Mouse (Mus musculus) forebrain, embryonic 14.5 days (tissue): ENCODE data around the gene Serpina16. TPM values are rescaled to one million over a fixed set of nuclear protein-coding genes. Genes with fewer than 3 reads are reported as not detected.
"Not testable (repeated sequence)": the region's sequence is repeated elsewhere in the genome, so short reads cannot be mapped to it uniquely, and the experiment has no call there.

Source experiments
- ATAC-seq: fragments of 200-750 bp; cut with Nextera tagmentation; 2 replicates; pipeline ENCODE4 v1.8.0; 2017; ENCODE audit warnings: mild to moderate bottlenecking, moderate library complexity
- DNase-seq: peaks from one replicate; pipeline ENCODE4 v3.0.0-alpha.2; 2015; ENCODE audit warnings: low spot score
- H3K27ac ChIP-seq: fragments of 300-500 bp; sonication (generic); 2 replicates; pipeline ENCODE4 v1.5.1; 2014; ENCODE audit warnings: low read depth, mild to moderate bottlenecking, control low read depth, low read length, moderate library complexity
- H3K27me3 ChIP-seq: fragments of 300-500 bp; sonication (generic); replicated peaks from 2 replicates; pipeline ENCODE4 v1.6.1; 2014; ENCODE audit warnings: low read length, control low read depth, mixed read lengths; ENCODE audit not compliant: control insufficient read depth, insufficient read depth
- H3K36me3 ChIP-seq: fragments of 300-500 bp; sonication (generic); 2 replicates; pipeline ENCODE4 v1.6.1; 2014; ENCODE audit warnings: low read length, control low read depth; ENCODE audit not compliant: control insufficient read depth, insufficient read depth
- H3K4me1 ChIP-seq: fragments of 300-500 bp; sonication (generic); 2 replicates; pipeline ENCODE4 v1.6.1; 2014; ENCODE audit warnings: antibody characterized with exemption, low read length, control low read depth; ENCODE audit not compliant: control insufficient read depth, insufficient read depth
- H3K4me2 ChIP-seq: fragments of 300-500 bp; sonication (generic); 2 replicates; pipeline ENCODE4 v1.6.1; 2014; ENCODE audit warnings: mild to moderate bottlenecking, control low read depth, low read length
- H3K4me3 ChIP-seq: fragments of 300-500 bp; sonication (generic); 2 replicates; pipeline ENCODE4 v1.5.1; 2014; ENCODE audit warnings: low read depth, low read length, control low read depth
- H3K9ac ChIP-seq: fragments of 300-500 bp; sonication (generic); 2 replicates; pipeline ENCODE4 v1.6.1; 2014; ENCODE audit warnings: mild to moderate bottlenecking, low read length, control low read depth, moderate library complexity
- H3K9me3 ChIP-seq: fragments of 300-500 bp; sonication (generic); replicated peaks from 2 replicates; pipeline ENCODE4 v1.6.1; 2016; ENCODE audit warnings: low read length, control low read depth, mixed read lengths; ENCODE audit not compliant: control insufficient read depth
- WGBS: fragments of 180-500 bp; shearing (Covaris S2); extraction: QIAGEN DNeasy Blood & Tissue Kit; methylation state at CpG from one replicate; pipeline ENCODE4 v1.1.7; 2014; 5-methylcytosine and 5-hydroxymethylcytosine counted together
- polyA plus RNA-seq: library from polyadenylated mRNA; unstranded; fragments of >200 nt; fragmentation: Nextera tagmentation; extraction: Ambion mirVana; gene quantifications from 2 replicates; pipeline ENCODE4 v1.2.1, GENCODE M21; 2014

Serpina16 gene
- polyA plus RNA-seq, 1 experiment from 2014 or later = not detected

DNA sequence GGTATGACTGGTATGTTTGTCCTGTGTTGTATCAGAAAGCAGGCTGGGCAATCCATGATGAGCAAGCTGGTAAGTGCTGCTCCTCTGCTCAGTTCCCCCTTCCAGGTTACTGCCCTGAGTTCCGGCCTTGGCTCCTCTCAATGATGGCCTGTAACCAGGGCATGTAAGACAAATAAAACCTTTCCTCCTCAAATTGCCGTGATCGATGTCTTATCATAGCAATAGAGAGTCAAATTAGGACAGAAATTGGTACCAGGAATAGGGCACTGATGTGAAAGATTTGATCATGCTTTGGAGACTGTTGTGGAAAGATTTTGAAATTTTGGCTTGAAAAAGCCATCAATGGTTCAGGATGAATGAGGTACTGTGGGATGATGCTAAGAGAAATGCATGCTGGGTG lies 10.7 kb downstream of the Serpina16 start:
- Histone ChIP-seq H3K4me3 (no peak overlapping the region), H3K36me3 (no peaks in the 10 kb centered on the region), H3K4me2 (no peak overlapping the region), H3K27ac (no peak overlapping the region), H3K9me3 (no peaks in the 10 kb centered on the region), H3K9ac (no peak overlapping the region), H3K4me1 (no peaks in the 10 kb centered on the region), H3K27me3 (no peaks in the 10 kb centered on the region)
- ATAC-seq = no peak
- no peak for DNase-seq
- WGBS = 85% methylated on average over 3 of the region's 3 CpGs

DNA sequence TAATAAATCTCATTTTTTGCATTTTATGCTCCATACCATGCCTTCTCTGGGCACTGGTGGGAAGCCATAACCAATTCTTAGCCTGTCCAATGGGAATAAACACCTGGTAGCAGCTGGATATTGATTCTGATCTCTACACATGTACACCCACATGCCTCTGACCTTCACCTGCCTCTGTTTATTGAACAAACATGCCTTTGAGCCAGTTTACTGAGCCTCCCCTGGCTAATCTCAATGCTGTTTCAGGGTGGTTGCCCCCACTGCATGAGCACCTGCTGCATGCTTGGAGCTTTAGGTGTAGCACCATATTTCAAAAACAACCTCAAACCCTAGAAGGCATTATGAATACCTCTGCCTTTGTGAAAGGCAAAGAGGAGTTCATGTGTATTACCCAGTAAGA lies 13.9 kb downstream of the Serpina16 start:
- ATAC-seq, H3K4me1 ChIP-seq, H3K9me3 ChIP-seq, H3K4me2 ChIP-seq, H3K4me3 ChIP-seq, H3K27me3 ChIP-seq, H3K9ac ChIP-seq, H3K27ac ChIP-seq, DNase-seq, H3K36me3 ChIP-seq: not testable (repeated sequence)

DNA sequence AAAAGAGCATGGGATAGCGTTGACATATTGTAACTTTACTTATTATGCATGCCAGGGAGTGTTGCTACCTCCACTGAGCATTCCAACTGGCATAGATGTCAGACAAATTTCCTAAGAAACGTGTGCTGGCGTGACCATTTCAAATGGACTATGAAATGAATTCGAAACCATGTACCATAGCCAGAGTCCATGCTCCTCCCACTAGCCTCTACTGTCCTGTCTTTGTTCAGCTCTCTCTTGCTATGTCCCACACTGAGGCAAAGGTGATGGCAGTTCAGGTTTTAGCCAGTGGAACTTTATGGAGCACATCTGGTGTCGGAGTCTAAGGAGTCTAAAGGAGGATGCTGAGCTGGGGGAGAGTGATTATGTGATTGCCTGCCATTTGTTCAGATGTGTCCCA lies 15.9 kb downstream of the Serpina16 start:
- Histone ChIP-seq H3K4me1 (no peaks in the 10 kb centered on the region), H3K4me3 (no peak overlapping the region), H3K36me3 (no peaks in the 10 kb centered on the region), H3K9ac (no peak overlapping the region), H3K9me3 (no peaks in the 10 kb centered on the region), H3K27me3 (no peaks in the 10 kb centered on the region), H3K4me2 (no peak overlapping the region), H3K27ac (no peak overlapping the region)
- ATAC-seq (no peak), DNase-seq (no peak)
- 86% methylated on average over 5 of the region's 5 CpGs for WGBS

DNA sequence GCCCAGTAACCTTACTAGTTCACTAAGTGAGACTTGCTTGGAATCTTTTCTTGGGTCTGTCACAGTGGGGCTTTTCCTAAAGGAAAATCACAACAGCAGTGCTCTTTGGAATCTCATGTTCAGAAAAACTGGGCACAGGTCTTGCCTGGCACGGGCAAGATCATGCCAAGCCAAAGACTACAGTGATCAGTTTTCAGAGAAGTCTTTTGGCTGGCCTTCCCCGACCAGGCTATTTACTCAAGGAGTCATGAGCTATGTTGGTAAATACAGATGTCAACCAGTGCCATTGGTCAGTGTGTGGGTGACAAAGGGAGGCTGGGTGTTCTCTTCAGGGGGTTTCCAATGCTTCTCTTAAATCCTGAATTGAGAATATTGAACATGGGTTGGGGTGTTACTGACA lies 16.8 kb downstream of the Serpina16 start:
- no peak for ATAC-seq
- H3K9me3 ChIP-seq = no peaks in the 10 kb centered on the region
- no peaks in the 10 kb centered on the region for H3K36me3 ChIP-seq
- H3K4me2 ChIP-seq = no peak overlapping the region
- no peaks in the 10 kb centered on the region for H3K4me1 ChIP-seq
- WGBS = 91% methylated on average over 2 of the region's 2 CpGs
- H3K4me3 ChIP-seq = no peak overlapping the region
- no peaks in the 10 kb centered on the region for H3K27me3 ChIP-seq
- H3K27ac ChIP-seq = no peak overlapping the region
- no peak overlapping the region for H3K9ac ChIP-seq
- DNase-seq = no peak

DNA sequence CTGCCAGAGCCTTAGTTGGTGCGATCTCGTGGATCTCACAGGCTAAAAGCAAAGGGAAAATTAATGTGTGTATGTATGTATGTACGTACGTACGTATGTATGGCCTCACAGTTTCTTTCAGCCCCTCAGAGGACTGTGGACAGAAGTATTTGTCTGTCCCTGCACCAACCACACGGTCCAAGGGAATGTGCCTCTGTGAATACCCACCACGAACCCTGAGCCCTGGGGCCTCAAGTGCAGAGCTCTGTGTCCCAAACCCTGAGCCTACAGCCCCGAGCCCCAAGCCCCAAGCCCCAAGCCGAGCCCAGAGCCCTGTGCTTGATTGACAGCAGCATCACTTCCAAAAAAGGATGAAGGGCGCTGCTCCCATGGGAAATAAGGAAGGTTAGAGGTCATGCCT lies 17.9 kb downstream of the Serpina16 start:
- Histone ChIP-seq H3K4me2 (no peak overlapping the region), H3K36me3 (no peaks in the 10 kb centered on the region), H3K27ac (no peak overlapping the region), H3K4me1 (no peaks in the 10 kb centered on the region), H3K9me3 (no peaks in the 10 kb centered on the region), H3K27me3 (no peaks in the 10 kb centered on the region), H3K9ac (no peak overlapping the region), H3K4me3 (no peak overlapping the region)
- WGBS = 83% methylated on average over 10 of the region's 10 CpGs
- ATAC-seq = no peak
- DNase-seq = no peak

DNA sequence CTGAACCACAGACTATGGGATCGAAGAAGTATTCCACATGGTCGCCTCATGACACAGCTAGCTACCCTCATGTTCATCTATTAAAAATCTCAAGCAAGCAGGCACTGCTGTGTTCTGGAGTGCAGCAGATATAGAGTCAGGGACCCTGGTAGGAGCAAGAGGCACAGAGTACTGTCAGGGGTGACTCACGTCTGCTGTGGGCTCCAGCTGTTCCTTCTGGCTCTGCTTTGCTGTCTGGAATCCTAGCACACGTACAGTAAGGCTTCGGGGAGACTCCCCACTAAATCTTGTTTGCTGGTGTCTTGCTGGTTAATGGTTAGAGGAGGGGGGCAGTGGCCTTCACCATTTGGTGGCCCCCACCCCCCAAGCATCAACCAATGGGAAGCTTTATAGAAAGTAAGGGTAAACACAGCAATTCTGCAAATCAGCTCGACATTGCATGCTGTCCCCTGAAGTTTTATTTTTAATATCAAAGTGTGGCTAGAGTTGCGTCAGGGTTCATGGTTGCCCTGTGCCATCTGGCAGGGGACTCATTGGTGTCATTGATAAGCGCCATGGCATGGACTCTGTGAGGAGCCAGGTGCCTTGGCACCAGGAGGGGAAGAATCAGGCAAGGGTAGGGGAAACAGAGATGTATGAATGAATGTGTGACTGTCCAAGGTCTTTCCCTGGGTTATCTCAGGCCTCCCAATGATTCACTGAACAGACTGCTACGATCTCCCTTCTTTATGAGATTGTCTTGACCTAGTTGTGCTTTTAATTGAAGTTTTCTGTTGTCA lies 18.9 kb downstream of the Serpina16 start, which contains the start of gene Serpina6:
Gene Serpina6, minus strand, starts transcription at position 365 of the 779 bp plus-strand sequence.
- H3K27me3 ChIP-seq = no peaks in the 10 kb centered on the region
- H3K9me3 ChIP-seq = no peaks in the 10 kb centered on the region
- H3K9ac ChIP-seq = no peak within 1 kb of the TSS
- no peak within 1 kb of the TSS for H3K4me2 ChIP-seq
- H3K4me1 ChIP-seq = no peaks in the 10 kb centered on the region
- 83% methylated on average over 9 of the region's 9 CpGs for WGBS
- no peaks in the 10 kb centered on the region for H3K36me3 ChIP-seq
- ATAC-seq (no peak), DNase-seq (no peak)
- H3K27ac ChIP-seq = no peak within 1 kb of the TSS
- H3K4me3 ChIP-seq = no peak within 1 kb of the TSS

DNA sequence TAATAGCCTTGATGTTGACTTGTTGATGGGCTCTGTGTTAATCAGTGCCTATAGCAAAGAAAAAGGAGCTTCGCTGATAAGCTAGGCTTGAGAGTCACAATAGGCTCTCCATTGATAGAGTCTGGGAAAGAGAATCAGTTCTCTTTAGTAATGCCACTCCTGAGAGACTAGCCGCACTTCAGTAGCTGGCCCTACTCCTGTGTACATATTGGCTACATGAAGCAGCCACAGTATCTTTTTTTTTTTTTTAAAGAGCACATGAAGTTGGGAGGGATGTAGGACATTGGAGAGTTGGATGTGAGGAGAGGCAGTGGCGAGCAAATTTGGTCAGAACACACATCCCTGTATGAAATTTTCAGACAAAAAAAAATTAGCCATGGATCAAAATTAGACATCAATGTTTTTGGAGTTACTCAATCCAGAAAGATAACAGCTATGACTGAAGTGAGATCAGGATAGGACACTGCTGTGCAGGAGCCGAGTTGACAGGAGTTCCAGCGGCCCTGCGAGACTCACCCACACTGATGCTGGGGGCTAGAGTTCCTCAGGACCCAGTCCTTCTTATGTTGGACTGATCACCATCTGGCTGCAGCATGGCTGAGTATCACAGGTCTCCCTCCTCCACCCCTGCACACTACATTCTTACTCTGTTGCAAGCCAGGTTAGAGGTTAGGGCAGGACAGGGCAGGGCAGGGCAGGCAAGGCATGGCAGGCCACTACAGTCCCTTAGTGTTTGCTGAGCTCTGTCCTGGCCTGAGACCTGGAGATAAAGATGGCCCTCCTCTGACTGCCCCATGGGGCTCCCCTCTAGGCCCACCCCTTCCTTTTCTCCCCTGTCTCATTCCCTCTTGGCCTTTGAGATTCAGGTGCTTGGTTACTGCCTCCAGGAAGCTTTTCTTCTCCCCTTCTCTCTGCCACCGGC lies 20.6 kb downstream of the Serpina16 start:
- no peaks in the 10 kb centered on the region for H3K36me3 ChIP-seq
- ATAC-seq (no peak), DNase-seq (no peak)
- H3K27me3 ChIP-seq = no peaks in the 10 kb centered on the region
- no peak overlapping the region for H3K4me3 ChIP-seq
- no peaks in the 10 kb centered on the region for H3K4me1 ChIP-seq
- no peak overlapping the region for H3K4me2 ChIP-seq
- no peak overlapping the region for H3K27ac ChIP-seq
- no peak overlapping the region for H3K9ac ChIP-seq
- 87% methylated on average over 7 of the region's 7 CpGs for WGBS
- H3K9me3 ChIP-seq = no peaks in the 10 kb centered on the region

DNA sequence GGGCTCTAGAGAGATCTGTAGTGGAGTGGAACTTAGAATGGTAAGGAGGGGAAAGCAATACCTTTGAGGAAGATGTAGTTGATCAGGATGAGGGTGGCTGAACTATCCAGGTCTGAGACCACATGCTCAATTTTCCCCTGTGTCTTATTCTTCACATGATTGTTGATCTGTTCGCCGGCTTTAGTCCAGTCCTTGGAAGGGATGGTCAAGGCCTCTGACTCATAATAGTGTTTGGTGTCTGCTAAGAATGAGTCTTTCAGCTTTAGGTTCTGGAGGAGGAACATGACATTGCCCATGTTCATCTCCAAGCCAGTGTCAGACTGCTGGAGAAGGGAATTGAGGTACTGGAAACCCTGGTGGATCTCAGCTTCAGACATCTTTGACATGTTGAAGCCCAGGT lies 22.1 kb downstream of the Serpina16 start:
- Histone ChIP-seq H3K9ac (no peak overlapping the region), H3K27me3 (no peaks in the 10 kb centered on the region), H3K4me2 (no peak overlapping the region), H3K4me1 (no peaks in the 10 kb centered on the region), H3K36me3 (no peaks in the 10 kb centered on the region), H3K27ac (no peak overlapping the region), H3K9me3 (no peaks in the 10 kb centered on the region), H3K4me3 (no peak overlapping the region)
- DNase-seq (no peak), ATAC-seq (no peak)
- WGBS = 96% methylated on average over 2 of the region's 2 CpGs

DNA sequence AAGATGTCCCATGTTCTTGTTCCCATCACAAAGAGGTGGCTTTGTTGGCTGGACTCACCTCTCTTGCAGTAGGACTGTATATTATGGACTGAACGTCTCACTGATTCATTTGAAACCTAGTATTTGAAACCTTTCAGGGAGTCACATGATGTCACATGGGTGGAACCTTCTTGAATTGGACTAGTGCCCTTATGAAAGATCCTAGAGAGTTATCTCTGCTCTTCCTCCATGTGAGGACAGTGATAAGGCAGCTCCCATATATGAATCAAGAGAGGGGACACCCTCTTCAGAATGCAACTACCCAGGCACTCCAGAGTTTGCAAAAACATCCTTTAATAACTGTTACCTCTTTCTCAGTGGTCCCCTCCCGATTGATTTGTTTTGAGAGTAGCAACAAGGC lies 29.6 kb downstream of the Serpina16 start:
- ATAC-seq (no peak), DNase-seq (no peak)
- no peak overlapping the region for H3K9ac ChIP-seq
- no peaks in the 10 kb centered on the region for H3K36me3 ChIP-seq
- no peak overlapping the region for H3K4me2 ChIP-seq
- H3K9me3 ChIP-seq = no peaks in the 10 kb centered on the region
- no peaks in the 10 kb centered on the region for H3K27me3 ChIP-seq
- no peak overlapping the region for H3K27ac ChIP-seq
- H3K4me3 ChIP-seq = no peak overlapping the region
- WGBS = 85% methylated on average over 2 of the region's 2 CpGs
- no peaks in the 10 kb centered on the region for H3K4me1 ChIP-seq
